Mouse (Mus musculus) lung, postnatal 0 days (tissue): Measurements from ENCODE around the gene Aprt. TPM values are rescaled to one million over a fixed set of nuclear protein-coding genes. Genes with fewer than 3 reads are reported as not detected.
A peak's percentile ranks its signal among the peaks of the same experiment; 100 is the strongest.

Experiments used
- ATAC-seq: fragments of 200-750 bp; cut with Nextera tagmentation; 2 replicates; pipeline ENCODE4 v1.8.0; 2017; ENCODE audit warnings: moderate library complexity
- DNase-seq: peaks from one replicate; pipeline ENCODE4 v3.0.0-alpha.2; 2016; ENCODE audit warnings: low spot score
- H3K27ac ChIP-seq: fragments of 300-500 bp; sonication (generic); 2 replicates; pipeline ENCODE4 v1.5.1; 2014; ENCODE audit warnings: antibody characterized with exemption, mild to moderate bottlenecking, low read length, mixed read lengths
- H3K27me3 ChIP-seq: fragments of 300-500 bp; sonication (generic); replicated peaks from 2 replicates; pipeline ENCODE4 v1.6.1; 2014; ENCODE audit warnings: low read length, mixed read lengths; ENCODE audit not compliant: insufficient read depth
- H3K36me3 ChIP-seq: fragments of 300-500 bp; sonication (generic); 2 replicates; pipeline ENCODE4 v1.6.1; 2014; ENCODE audit warnings: low read length, mixed read lengths; ENCODE audit not compliant: insufficient read depth
- H3K4me1 ChIP-seq: fragments of 300-500 bp; sonication (generic); 2 replicates; pipeline ENCODE4 v1.6.1; 2014; ENCODE audit warnings: antibody characterized with exemption, low read depth, low read length, mixed read lengths; ENCODE audit not compliant: insufficient read depth
- H3K4me2 ChIP-seq: fragments of 300-500 bp; sonication (generic); replicated peaks from 2 replicates; pipeline ENCODE4 v1.6.1; 2014; ENCODE audit warnings: low read depth, mild to moderate bottlenecking, low read length, moderate library complexity, mixed read lengths
- H3K4me3 ChIP-seq: fragments of 300-500 bp; sonication (generic); 2 replicates; pipeline ENCODE4 v1.5.1; 2014; ENCODE audit warnings: low read depth, low read length
- H3K9ac ChIP-seq: fragments of 300-500 bp; sonication (generic); replicated peaks from 2 replicates; pipeline ENCODE4 v1.6.1; 2014; ENCODE audit warnings: low read depth, mild to moderate bottlenecking
- H3K9me3 ChIP-seq: fragments of 300-500 bp; sonication (generic); 2 replicates; pipeline ENCODE4 v1.6.1; 2016; ENCODE audit warnings: low read length, mixed read lengths
- CTCF ChIP-seq: IDR thresholded peaks from 2 replicates; pipeline ENCODE4 v1.5.1; 2016; ENCODE audit warnings: antibody characterized with exemption, mild to moderate bottlenecking
- EP300 ChIP-seq: IDR thresholded peaks from 2 replicates; pipeline ENCODE4 v1.6.1; 2016; ENCODE audit warnings: antibody characterized with exemption, mild to moderate bottlenecking, control low read depth
- WGBS: fragments of 180-500 bp; shearing (Covaris S2); extraction: QIAGEN DNeasy Blood & Tissue Kit; methylation state at CpG from one replicate; pipeline ENCODE4 v1.1.7; 2014; 5-methylcytosine and 5-hydroxymethylcytosine counted together
- polyA plus RNA-seq: library from polyadenylated mRNA; unstranded; fragments of >200 nt; fragmentation: Nextera tagmentation; extraction: Ambion mirVana; gene quantifications from 2 replicates; pipeline ENCODE4 v1.2.1, GENCODE M21; 2015

Gene Aprt
- polyA plus RNA-seq, 1 experiment from 2014 or later: 206 TPM

DNA sequence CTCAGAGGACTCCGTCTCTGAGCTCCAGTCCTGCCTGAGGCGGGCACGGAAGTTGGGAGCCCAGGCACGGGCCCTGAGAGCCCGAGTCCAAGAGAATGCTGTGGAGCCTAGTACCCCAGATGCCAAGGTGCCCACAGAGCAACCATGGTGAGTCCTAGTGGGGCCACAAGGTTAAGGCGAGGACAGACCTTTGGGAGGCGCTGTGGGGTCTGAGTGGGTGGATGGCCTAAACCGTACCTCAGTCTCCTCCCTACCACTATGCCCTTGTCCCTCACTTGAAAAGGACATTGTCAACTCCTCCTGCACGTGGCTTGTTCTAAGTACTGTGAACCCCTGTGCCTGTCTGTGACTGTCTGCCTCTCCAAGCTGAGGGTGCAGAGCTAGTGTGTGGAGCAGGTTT, 7.4 kb downstream of the Aprt start:
- Histone ChIP-seq H3K4me1 (peaks cover 10% of the 10 kb centered on the region; the same call in 1 of the 2 replicates), H3K4me2 (0 out of 2 replicates have a peak overlapping the region, but pooled peaks have one; percentile 17), H3K27me3 (no peaks in the 10 kb centered on the region), H3K9me3 (no peaks in the 10 kb centered on the region), H3K36me3 (no peaks in the 10 kb centered on the region), H3K9ac (no peak overlapping the region), H3K27ac (no peak overlapping the region), H3K4me3 (no peak overlapping the region)
- TF ChIP-seq EP300 (no peak), CTCF (0 out of 2 replicates have a peak, but pooled peaks have one; percentile 15)
- WGBS: 55% methylated on average over 9 of the region's 9 CpGs
- DNase-seq: no peak
- no peak for ATAC-seq

DNA sequence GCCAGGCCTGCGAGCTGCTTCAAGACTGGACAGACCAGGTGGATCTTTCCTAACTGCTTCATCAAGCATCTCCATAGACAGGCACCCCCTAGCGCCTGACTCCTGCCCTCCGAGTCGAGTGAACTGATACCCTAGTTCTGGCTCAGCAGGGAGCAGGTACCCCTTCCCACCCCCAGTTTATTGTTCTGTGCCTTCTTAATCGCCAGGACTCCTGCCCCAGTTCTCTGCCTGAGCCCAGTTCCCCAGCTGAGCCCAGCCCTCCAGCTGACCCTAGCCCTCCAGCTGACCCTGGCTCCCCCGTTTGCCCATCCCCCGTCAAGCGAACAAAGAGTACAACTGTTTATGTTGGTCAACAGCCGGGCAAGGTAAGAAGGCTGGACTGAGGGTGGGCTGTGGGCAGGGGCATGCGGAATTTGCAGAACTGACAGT, 7.8 kb downstream of the Aprt start:
- 13% methylated on average over 10 of the region's 10 CpGs for WGBS
- H3K27ac ChIP-seq: no peak overlapping the region
- TF ChIP-seq CTCF: peak; percentile 30; the same call in 1 of the 2 replicates
- TF ChIP-seq EP300: no peak

DNA sequence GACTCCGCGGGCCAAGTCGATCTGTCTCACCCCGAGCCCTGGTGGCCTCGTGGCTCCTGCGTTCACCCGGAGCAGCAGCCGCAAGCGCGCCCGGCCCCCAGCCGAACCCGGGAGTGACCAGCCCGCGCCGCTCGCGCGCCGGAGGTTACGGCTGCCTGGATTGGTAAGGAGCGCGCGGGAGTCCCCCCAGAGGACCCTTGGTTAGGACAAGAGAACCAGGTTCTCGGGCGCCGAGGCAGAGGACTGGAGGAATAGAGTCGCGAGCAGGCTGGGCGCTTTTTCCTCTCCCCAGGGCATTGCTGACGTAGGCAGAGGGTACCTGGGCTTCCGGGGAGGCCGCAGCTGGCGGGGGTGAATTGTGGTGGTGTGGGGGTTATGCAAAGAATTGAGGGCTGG, 8.6 kb downstream of the Aprt start:
- under 1% methylated on average over 30 of the region's 34 CpGs for WGBS

More for the DNA sequence above, 7.8 kb downstream of the Aprt start:
- Histone ChIP-seq H3K36me3 (no peaks in the 10 kb centered on the region), H3K9me3 (no peaks in the 10 kb centered on the region), H3K4me3 (no peak overlapping the region), H3K27me3 (no peaks in the 10 kb centered on the region), H3K4me2 (0 out of 2 replicates have a peak overlapping the region, but pooled peaks have one; percentile 17), H3K4me1 (peaks cover 10% of the 10 kb centered on the region; the same call in 1 of the 2 replicates), H3K9ac (no peak overlapping the region)
- no peak for DNase-seq
- ATAC-seq: no peak

DNA sequence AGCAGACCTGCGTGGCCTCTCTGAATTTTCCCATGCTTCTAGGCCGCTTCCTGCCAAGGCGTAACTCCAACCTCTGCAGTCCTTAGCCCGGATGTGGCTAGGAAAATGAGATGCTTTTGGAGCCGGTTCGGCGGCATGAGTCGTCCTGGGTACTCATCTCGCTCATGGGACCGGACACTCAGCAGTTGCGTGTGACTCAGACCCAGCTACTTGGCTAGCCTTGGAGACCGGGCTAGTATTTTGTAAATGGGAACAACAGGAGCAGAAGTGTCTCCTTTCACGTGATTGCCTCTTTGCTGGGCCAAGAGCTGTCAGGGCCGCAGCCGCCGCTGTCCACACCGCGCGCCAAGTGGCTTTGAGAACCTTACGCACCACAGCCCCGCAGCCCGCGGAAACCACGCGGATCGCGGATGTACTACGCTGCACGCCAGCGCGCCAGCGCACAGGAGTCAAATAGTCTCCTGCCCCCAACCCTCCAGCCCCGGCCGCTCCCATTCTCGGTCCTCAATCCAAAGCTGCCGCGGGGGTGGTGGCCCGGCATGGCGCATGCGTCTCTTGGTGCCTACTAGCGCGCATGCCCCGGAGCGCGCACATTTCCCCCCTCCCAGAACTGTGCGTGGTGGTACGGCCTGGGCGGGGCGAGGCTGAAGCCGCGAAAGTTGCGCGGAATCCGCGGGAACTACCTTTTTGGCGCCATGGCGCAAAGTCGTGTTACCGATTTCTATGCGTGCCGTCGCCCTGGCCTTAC, 9.2 kb downstream of the Aprt start, which contains the start of gene Cdt1:
Gene Cdt1 (plus strand): TSS at position 655 of the 748 bp plus-strand sequence.
- under 1% methylated on average over 58 of the region's 62 CpGs for WGBS
- Histone ChIP-seq H3K4me1 (peaks cover 10% of the 10 kb centered on the region; the same call in 1 of the 2 replicates), H3K4me3 (peak within 1 kb of the TSS; percentile 74), H3K36me3 (no peaks in the 10 kb centered on the region), H3K4me2 (peak within 1 kb of the TSS; percentile 83), H3K9ac (peak within 1 kb of the TSS; percentile 73), H3K9me3 (no peaks in the 10 kb centered on the region), H3K27me3 (no peaks in the 10 kb centered on the region), H3K27ac (peak within 1 kb of the TSS; percentile 90)
- TF ChIP-seq EP300 (0 out of 2 replicates have a peak, but pooled peaks have one; percentile 29), CTCF (no peak; the same call in 1 of the 2 replicates)
- DNase-seq: peak; percentile 98
- peak; percentile 97 for ATAC-seq

More for the DNA sequence above, 8.6 kb downstream of the Aprt start:
- no peaks in the 10 kb centered on the region for H3K9me3 ChIP-seq
- H3K4me2 ChIP-seq: peak overlapping the region; percentile 83
- DNase-seq: no peak
- ATAC-seq: peak; percentile 18
- H3K9ac ChIP-seq: peak overlapping the region; percentile 73
- H3K36me3 ChIP-seq: no peaks in the 10 kb centered on the region
- TF ChIP-seq CTCF (no peak), EP300 (no peak)
- peak overlapping the region; percentile 90 for H3K27ac ChIP-seq
- H3K4me1 ChIP-seq: peaks cover 10% of the 10 kb centered on the region; the same call in 1 of the 2 replicates
- peak overlapping the region; percentile 74 for H3K4me3 ChIP-seq
- H3K27me3 ChIP-seq: no peaks in the 10 kb centered on the region

DNA sequence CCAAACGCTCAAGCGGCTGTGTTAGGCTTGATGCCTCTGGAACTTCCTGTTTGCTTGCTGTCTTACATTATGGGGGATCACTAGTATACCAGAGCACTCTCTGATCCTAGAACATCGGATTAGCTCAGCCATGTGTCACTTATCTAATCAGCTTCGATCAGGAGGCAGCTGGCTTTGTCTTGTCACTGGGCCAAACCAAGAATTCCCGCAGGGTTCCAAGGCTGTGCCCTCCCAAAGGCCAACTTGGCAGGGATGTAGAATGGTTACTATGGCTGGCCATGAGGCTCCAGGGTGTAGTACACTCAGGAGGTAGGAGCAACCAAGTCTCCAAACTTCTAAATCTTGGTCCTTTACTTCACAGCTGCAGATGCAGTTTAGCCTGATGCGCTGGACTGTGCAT, 9.9 kb downstream of the Aprt start:
- Histone ChIP-seq H3K27ac (peak overlapping the region; percentile 90), H3K27me3 (no peaks in the 10 kb centered on the region), H3K9ac (peak overlapping the region; percentile 73; the same call in 1 of the 2 replicates), H3K9me3 (no peaks in the 10 kb centered on the region), H3K4me1 (peaks cover 10% of the 10 kb centered on the region; the same call in 1 of the 2 replicates), H3K4me3 (peak overlapping the region; percentile 74), H3K4me2 (peak overlapping the region; percentile 83), H3K36me3 (no peaks in the 10 kb centered on the region)
- WGBS: 16% methylated on average over 6 of the region's 6 CpGs
- TF ChIP-seq CTCF: no peak
- TF ChIP-seq EP300: no peak
- ATAC-seq (no peak), DNase-seq (no peak)
